Mouse (Mus musculus) myocyte (in vitro differentiated cells): ENCODE results near the gene Anks1b.
A peak's percentile ranks its signal among the peaks of the same experiment; 100 is the strongest.

Experiments
- CEBPB ChIP-seq: IDR thresholded peaks from 2 replicates; pipeline ENCODE4 v1.6.1; 2011; ENCODE audit warnings: mild to moderate bottlenecking, moderate library complexity; ENCODE audit not compliant: poor library complexity, insufficient read depth, severe bottlenecking
- E2F4 ChIP-seq: IDR thresholded peaks from one replicate; pipeline ENCODE4 v1.6.1; 2011; ENCODE audit warnings: mild to moderate bottlenecking, control low read depth, moderate library complexity; ENCODE audit not compliant: insufficient read depth
- MAX ChIP-seq: IDR thresholded peaks from one replicate; pipeline ENCODE4 v1.6.1; 2011; ENCODE audit warnings: low read depth, mild to moderate bottlenecking, control low read depth
- POLR2A ChIP-seq: IDR thresholded peaks from one replicate; pipeline ENCODE4 v1.6.1; 2011; ENCODE audit warnings: low read depth, mild to moderate bottlenecking, control low read depth, moderate library complexity; ENCODE audit not compliant: insufficient read length
- TCF12 ChIP-seq: IDR thresholded peaks from one replicate; pipeline ENCODE4 v1.6.1; 2011; ENCODE audit warnings: mild to moderate bottlenecking, control low read depth; ENCODE audit not compliant: poor library complexity, insufficient read depth, severe bottlenecking
- TCF3 ChIP-seq: IDR thresholded peaks from one replicate; pipeline ENCODE4 v1.6.1; 2011; ENCODE audit warnings: low read depth, control low read depth; ENCODE audit not compliant: insufficient read length
- USF1 ChIP-seq: IDR thresholded peaks from one replicate; pipeline ENCODE4 v1.6.1; 2011; ENCODE audit warnings: low read depth, mild to moderate bottlenecking, control low read depth, moderate library complexity

GRCm38 (mm10) chr10:90373469-90373868 is 500.2 kb downstream of the Anks1b start:
- no peak for TF ChIP-seq MAX
- TF ChIP-seq TCF12: no peak
- no peak for TF ChIP-seq CEBPB
- no peak for TF ChIP-seq TCF3
- no peak for TF ChIP-seq POLR2A
- peak; percentile 50 for TF ChIP-seq USF1
- no peak for TF ChIP-seq E2F4
